Mouse (Mus musculus): ENCODE data around the gene Cytip.

The Cytip gene

GRCm38 (mm10) chr2:58195346-58195745 lies at the start of gene Cytip:
TSS of gene Cytip (minus strand) at chr2:58195532.
- DNase-seq, result no peak

- DNase-seq, result no peak
These were observed 45.3 kb upstream of the Cytip start for GRCm38 (mm10) chr2:58240639-58241038.

- DNase-seq, result no peak
These were observed 42.2 kb upstream of the Cytip start for GRCm38 (mm10) chr2:58237487-58237886.

GRCm38 (mm10) chr2:58199442-58199841 lies 4.1 kb upstream of the Cytip start:
- peak; percentile 41 to 62 for DNase-seq

GRCm38 (mm10) chr2:58196880-58197279 lies 1.5 kb upstream of the Cytip start:
- DNase-seq, result no peak

- DNase-seq, result no peak
These were observed 763 bp downstream of the Cytip start for GRCm38 (mm10) chr2:58194422-58195115.

GRCm38 (mm10) chr2:58192160-58192559 lies 3.2 kb downstream of the Cytip start:
- no peak for DNase-seq

GRCm38 (mm10) chr2:58189501-58189900 lies 5.8 kb downstream of the Cytip start:
- no peak for DNase-seq

- DNase-seq, result no peak
These were observed 6.4 kb downstream of the Cytip start for GRCm38 (mm10) chr2:58188903-58189302.

GRCm38 (mm10) chr2:58187310-58188051 lies 7.9 kb downstream of the Cytip start:
- DNase-seq, result no peak

GRCm38 (mm10) chr2:58184197-58184596 lies 11.1 kb downstream of the Cytip start:
- DNase-seq, result no peak

GRCm38 (mm10) chr2:58183658-58184057 lies 11.7 kb downstream of the Cytip start:
- no peak for DNase-seq

- DNase-seq, result no peak
These were observed 14.6 kb downstream of the Cytip start for GRCm38 (mm10) chr2:58180776-58181175.

GRCm38 (mm10) chr2:58179056-58179455 lies 16.3 kb downstream of the Cytip start:
- no peak for DNase-seq

- DNase-seq, result no peak
These were observed 19.7 kb downstream of the Cytip start for GRCm38 (mm10) chr2:58175392-58176291.

GRCm38 (mm10) chr2:58174476-58175286 lies 20.7 kb downstream of the Cytip start:
- no peak for DNase-seq

GRCm38 (mm10) chr2:58172963-58173362 lies 22.4 kb downstream of the Cytip start:
- DNase-seq, result no peak

- no peak for DNase-seq
These were observed 26.2 kb downstream of the Cytip start for GRCm38 (mm10) chr2:58169173-58169572.

- no peak for DNase-seq
These were observed 27.7 kb downstream of the Cytip start for GRCm38 (mm10) chr2:58167654-58168053.

- DNase-seq, result no peak
These were observed 28.6 kb downstream of the Cytip start for GRCm38 (mm10) chr2:58166764-58167163.

- DNase-seq, result peak in 1 of 2 experiments; percentile 31
These were observed 31.7 kb downstream of the Cytip start for GRCm38 (mm10) chr2:58163457-58164181.

- DNase-seq, result no peak
These were observed 33.5 kb downstream of the Cytip start for GRCm38 (mm10) chr2:58161813-58162212.

Data from spleen, adult 18-20 months (tissue).